28 mouse cellular contexts compared by ENCODE assay signal in the genomic region with DNA sequence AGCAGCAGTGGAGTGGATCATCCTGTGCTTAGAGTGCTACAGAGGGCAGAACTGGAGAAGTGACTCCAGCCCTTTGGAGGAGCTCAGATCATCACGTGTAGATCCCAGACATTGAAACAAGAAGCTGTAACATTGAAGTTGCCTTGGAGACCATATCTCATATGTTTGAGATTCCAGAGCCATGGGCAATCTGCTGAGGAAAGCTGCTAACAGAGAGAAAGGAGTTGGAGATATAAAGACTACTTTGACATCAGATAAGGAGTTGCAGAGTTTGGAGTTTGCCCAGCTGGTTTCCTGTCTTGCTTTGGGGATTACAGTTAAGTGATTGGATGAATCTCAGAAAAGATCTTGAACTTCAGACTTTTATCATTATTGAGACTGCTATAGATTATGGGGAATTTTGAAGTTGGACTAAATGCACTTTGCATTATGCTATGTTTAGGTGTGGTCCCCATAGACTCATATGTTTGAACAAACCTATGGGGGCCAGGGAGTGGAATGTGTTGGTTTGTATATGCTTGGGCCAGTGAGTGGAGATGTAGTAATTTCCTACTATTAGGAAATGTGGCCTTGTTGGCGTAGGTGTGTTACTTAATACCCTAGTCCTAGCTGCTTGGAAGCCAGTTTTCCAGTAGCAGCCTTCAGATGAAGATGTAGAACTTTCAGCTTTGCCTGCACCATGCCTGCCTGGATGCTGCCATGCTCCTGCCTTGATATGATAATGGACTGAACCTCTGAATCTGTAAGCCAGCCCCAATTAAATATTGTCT. TPM values are rescaled to one million over a fixed set of nuclear protein-coding genes. Genes with fewer than 3 reads are reported as not detected.
DNase-seq lines count a peak whose midpoint lies in the region; ATAC-seq and TF ChIP-seq lines count a peak whose summit lies in the region.
"Had no signal": no experiment of that assay in that cellular context is flagged by ENCODE, and none has a peak within 500 bp of the region (broad histone marks: within the 10 kb centered on the region; RNA-seq: fewer than 3 reads in every experiment).

No protein-coding gene starts in this region.

- H3K27me3 ChIP-seq in intestine, postnatal 0 days (replicated peaks; ENCODE audit: control insufficient read depth, insufficient read depth, low read length): no peaks in the 10 kb centered on the region
- no peaks in the 10 kb centered on the region for H3K27me3 ChIP-seq in small intestine, adult 2 months (ENCODE audit: control insufficient read depth, insufficient read depth, low read length)
- no peaks in the 10 kb centered on the region for H3K27me3 ChIP-seq in kidney, embryonic 16.5 days (ENCODE audit: insufficient read depth, low read length)
- H3K27me3 ChIP-seq: embryonic facial prominence, embryonic 13.5 days; forebrain, embryonic 12.5 days; forebrain, embryonic 15.5 days; heart, embryonic 13.5 days; hindbrain, embryonic 12.5 days; hindbrain, embryonic 15.5 days had no signal

- H3K27ac ChIP-seq in intestine, postnatal 0 days (ENCODE audit: low read depth, low read length): no peak overlapping the region
- peak overlapping the region; percentile 81 for H3K27ac ChIP-seq in small intestine, adult 2 months (ENCODE audit: insufficient read depth, low read depth, low read length)
- no peak overlapping the region for H3K27ac ChIP-seq in kidney, embryonic 16.5 days (ENCODE audit: low read length)
- H3K27ac ChIP-seq: embryonic facial prominence, embryonic 10.5 days; embryonic facial prominence, embryonic 13.5 days; forebrain, embryonic 12.5 days; forebrain, embryonic 15.5 days; heart, adult 2 months; heart, embryonic 10.5 days; heart, embryonic 13.5 days; hindbrain, embryonic 12.5 days; hindbrain, embryonic 15.5 days had no signal

- DNase-seq in 416B (ENCODE audit: low read depth): peak; percentile 41
- no peak for DNase-seq in thymus, postnatal 36 days
- no peak for DNase-seq in right cerebral cortex, adult 2 months (ENCODE audit: low spot score in 2 of 2)
- DNase-seq: adrenal gland, adult 8-10 months; adrenal gland, postnatal 25 days; cerebellum, adult 11-12 months; cerebellum, adult 8-10 months; cerebellum, postnatal 10 days; cerebellum, postnatal 36 days; embryo, embryonic 11 days; gastrocnemius, postnatal 25 days; heart, adult 2 months; heart, postnatal 14 days had no signal

- no peak for TF ChIP-seq CTCF in intestine, postnatal 0 days (IDR thresholded peaks at IDR 0.05; ENCODE audit: low read depth)
- no peak for TF ChIP-seq CTCF in small intestine, adult 2 months (IDR thresholded peaks at IDR 0.05; ENCODE audit: extremely low read depth, insufficient read length, insufficient replicate concordance, low read depth, low read length)

- H3K4me3 ChIP-seq in intestine, postnatal 0 days (ENCODE audit: low read depth, low read length): no peak overlapping the region
- no peak overlapping the region for H3K4me3 ChIP-seq in small intestine, adult 2 months (ENCODE audit: low read depth, low read length)
- H3K4me3 ChIP-seq in kidney, embryonic 16.5 days (ENCODE audit: low read length): no peak overlapping the region
- H3K4me3 ChIP-seq: embryonic facial prominence, embryonic 10.5 days; embryonic facial prominence, embryonic 13.5 days; erythroblast, embryonic 14.5 days; forebrain, embryonic 12.5 days; forebrain, embryonic 15.5 days; heart, adult 2 months; heart, embryonic 10.5 days; heart, embryonic 13.5 days; hindbrain, embryonic 12.5 days; hindbrain, embryonic 15.5 days had no signal

- TF ChIP-seq POLR2A in small intestine, adult 2 months (IDR thresholded peaks at IDR 0.05; ENCODE audit: low read depth, low read length): no peak

- WGBS in intestine, postnatal 0 days: 47% methylated on average over 2 of the region's 2 CpGs
- WGBS in small intestine, adult 2 months: 41% methylated on average over 2 of the region's 2 CpGs
- WGBS in kidney, embryonic 16.5 days: 92% methylated on average over 2 of the region's 2 CpGs

- H3K4me1 ChIP-seq in intestine, postnatal 0 days (replicated peaks; ENCODE audit: control insufficient read depth, insufficient read depth, low read length): peaks cover 10% of the 10 kb centered on the region; the same call in 1 of the 2 replicates
- H3K4me1 ChIP-seq in small intestine, adult 2 months (ENCODE audit: control insufficient read depth, insufficient read depth, insufficient read length, low read length): peaks cover 19% of the 10 kb centered on the region
- peaks cover 8% of the 10 kb centered on the region for H3K4me1 ChIP-seq in kidney, embryonic 16.5 days (ENCODE audit: insufficient read depth, low read length)

- no peaks in the 10 kb centered on the region for H3K36me3 ChIP-seq in intestine, postnatal 0 days (ENCODE audit: control insufficient read depth, insufficient read depth)
- H3K36me3 ChIP-seq in small intestine, adult 2 months (ENCODE audit: control insufficient read depth, insufficient read depth, low read length): no peaks in the 10 kb centered on the region
- no peaks in the 10 kb centered on the region for H3K36me3 ChIP-seq in kidney, embryonic 16.5 days (ENCODE audit: insufficient read depth, low read length)
- H3K36me3 ChIP-seq: embryonic facial prominence, embryonic 13.5 days; forebrain, embryonic 12.5 days; forebrain, embryonic 15.5 days; hindbrain, embryonic 15.5 days had no signal

- peak; percentile 79 for ATAC-seq in granulocyte monocyte progenitor cell, adult 5-6 weeks (replicated peaks; ENCODE audit: poor library complexity, severe bottlenecking)
- peak; percentile 59 for ATAC-seq in intestine, postnatal 0 days
- no peak for ATAC-seq in kidney, embryonic 16.5 days (ENCODE audit: low FRiP score, low TSS enrichment)
- ATAC-seq: activated CD4-positive, CD25-positive, alpha-beta regulatory T cell, adult 4 months; CD4-positive, CD25-positive, alpha-beta regulatory T cell, adult 4 months; forebrain, embryonic 15.5 days had no signal

- H3K4me2 ChIP-seq in intestine, postnatal 0 days (replicated peaks; ENCODE audit: low read depth): no peak overlapping the region
- no peak overlapping the region for H3K4me2 ChIP-seq in kidney, embryonic 16.5 days (replicated peaks; ENCODE audit: low read depth, low read length)
- H3K4me2 ChIP-seq: embryonic facial prominence, embryonic 13.5 days; forebrain, embryonic 12.5 days; forebrain, embryonic 15.5 days; heart, embryonic 13.5 days; hindbrain, embryonic 12.5 days; hindbrain, embryonic 15.5 days had no signal

- no peaks in the 10 kb centered on the region for H3K9me3 ChIP-seq in intestine, postnatal 0 days (ENCODE audit: control insufficient read depth)
- H3K9me3 ChIP-seq in kidney, embryonic 16.5 days (ENCODE audit: low read length): no peaks in the 10 kb centered on the region
- H3K9me3 ChIP-seq: embryonic facial prominence, embryonic 10.5 days; embryonic facial prominence, embryonic 13.5 days; forebrain, embryonic 12.5 days; forebrain, embryonic 15.5 days; heart, embryonic 10.5 days; heart, embryonic 13.5 days; hindbrain, embryonic 12.5 days; hindbrain, embryonic 15.5 days had no signal

- H3K9ac ChIP-seq in intestine, postnatal 0 days (ENCODE audit: low read depth, low read length): no peak overlapping the region
- H3K9ac ChIP-seq in kidney, embryonic 16.5 days (replicated peaks; ENCODE audit: low read length): no peak overlapping the region
- H3K9ac ChIP-seq: embryonic facial prominence, embryonic 13.5 days; forebrain, embryonic 12.5 days; forebrain, embryonic 15.5 days; heart, embryonic 13.5 days; hindbrain, embryonic 12.5 days; hindbrain, embryonic 15.5 days had no signal

RNA-seq across cellular contexts. Expression of gene Fbxo34, which starts 43.6 kb away (rescaled TPM):
- total RNA-seq in granulocyte monocyte progenitor cell, adult 5-6 weeks (2014; fragmentation: Nextera tagmentation): 10.7 and 13.2 TPM in 2 replicates
- 27.4 and 32.9 TPM in 2 replicates for total RNA-seq in granulocyte monocyte progenitor cell, adult 5-6 weeks (2017)
- polyA plus RNA-seq in intestine, postnatal 0 days (2015; fragmentation: Nextera tagmentation; extraction: Ambion mirVana): 19.7 and 22.0 TPM in 2 replicates
- 11.7 and 33.1 TPM in 2 replicates for polyA plus RNA-seq in small intestine, adult 2 months (2012; rRNA removed)
- 22.8 and 24.1 TPM in 2 replicates for polyA plus RNA-seq in kidney, embryonic 16.5 days (2015; fragmentation: Nextera tagmentation; extraction: Ambion mirVana)
